Mouse (Mus musculus) fat pad, adult 2 months (tissue): ENCODE data around the gene Satb2.

ENCODE experiments used
- DNase-seq: peaks from one replicate; pipeline ENCODE4 v3.0.0-alpha.2; 2011; ENCODE audit warnings: low read depth, low spot score; ENCODE audit errors: extremely low read depth

Satb2 gene

GRCm38 (mm10) chr1:56978151-56978700 lies at the start of gene Satb2:
TSS of gene Satb2 (minus strand) at chr1:56978650.
- no peak for DNase-seq

DNA sequence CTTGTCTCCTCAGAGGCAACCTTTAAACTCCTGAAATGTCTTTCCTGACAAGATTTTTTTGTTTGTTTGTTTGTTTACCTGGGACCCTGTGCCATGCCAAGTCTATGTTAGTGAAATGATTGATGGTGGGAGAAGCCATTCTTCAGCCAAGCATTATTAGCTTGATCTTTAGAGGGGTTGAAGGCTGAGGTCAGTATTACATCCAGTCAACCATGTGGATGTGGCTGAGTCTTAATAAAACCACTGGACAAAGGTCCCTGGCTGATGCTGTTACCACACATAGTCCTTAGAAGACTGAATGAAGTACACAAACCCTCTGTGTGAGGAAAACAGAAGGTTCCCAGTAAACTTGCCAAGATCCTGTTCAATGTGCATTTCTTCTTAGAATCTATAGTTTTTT lies 40.5 kb upstream of the Satb2 start:
- no peak for DNase-seq

DNA sequence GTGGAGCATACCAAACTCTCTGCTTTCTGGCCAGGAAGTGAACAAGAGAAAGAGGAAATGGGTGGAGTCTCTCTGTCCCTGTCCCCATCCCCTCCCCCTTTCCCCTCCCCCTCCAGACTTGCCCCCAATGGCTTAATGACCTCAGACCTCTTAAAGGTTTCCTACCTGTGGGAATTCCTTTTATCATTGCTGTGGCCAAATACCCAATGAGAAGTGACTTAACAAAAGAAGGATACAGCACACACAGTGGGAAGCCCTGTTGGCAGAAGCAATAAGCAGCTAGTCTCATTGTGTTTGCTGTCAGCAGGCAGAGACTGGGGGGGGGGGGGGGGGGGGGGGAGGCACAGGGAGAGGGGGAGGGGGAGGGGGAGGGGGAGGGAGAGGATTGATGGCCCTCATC lies 35.4 kb upstream of the Satb2 start:
- no peak for DNase-seq

DNA sequence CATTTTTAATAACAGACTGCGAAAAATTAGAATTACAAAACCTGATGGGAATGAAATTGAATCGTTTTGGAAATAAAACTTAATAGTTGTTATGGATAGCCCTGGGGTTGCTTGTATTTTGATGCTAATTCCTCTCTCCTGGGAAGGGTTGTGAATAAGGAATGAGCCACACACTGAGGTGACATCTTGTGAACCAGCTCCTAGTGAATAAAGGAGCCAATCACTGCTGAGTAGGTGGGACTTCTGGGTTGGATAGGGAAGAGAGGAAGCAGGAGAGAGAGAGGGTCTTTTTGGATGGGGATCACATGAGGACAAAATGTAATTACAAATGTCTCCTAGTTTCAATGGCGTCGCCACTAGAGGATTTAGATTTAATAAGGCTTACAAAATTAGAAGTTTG lies 30.7 kb upstream of the Satb2 start:
- no peak for DNase-seq

- no peak for DNase-seq
These were observed 16.6 kb upstream of the Satb2 start for GRCm38 (mm10) chr1:56995041-56995440.

DNA sequence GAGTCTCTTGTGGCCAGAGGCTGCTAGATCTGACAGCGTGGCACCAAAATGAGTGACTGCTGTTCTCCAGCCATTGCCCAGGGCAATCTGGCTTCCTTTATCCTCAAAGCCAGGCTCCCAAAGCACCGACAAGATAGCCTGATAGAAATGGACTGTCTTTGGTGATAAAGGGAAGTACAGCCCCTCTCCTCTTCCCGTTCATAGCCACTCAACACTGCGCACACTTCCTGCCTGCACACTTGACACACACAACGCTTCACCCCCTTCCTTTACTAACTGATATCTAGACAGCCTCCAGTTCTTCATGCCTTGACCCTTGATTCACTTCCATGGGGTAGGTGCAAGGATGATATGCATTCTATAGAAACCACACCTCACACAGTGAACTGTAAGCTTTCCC lies 13.9 kb upstream of the Satb2 start:
- DNase-seq, result no peak

DNA sequence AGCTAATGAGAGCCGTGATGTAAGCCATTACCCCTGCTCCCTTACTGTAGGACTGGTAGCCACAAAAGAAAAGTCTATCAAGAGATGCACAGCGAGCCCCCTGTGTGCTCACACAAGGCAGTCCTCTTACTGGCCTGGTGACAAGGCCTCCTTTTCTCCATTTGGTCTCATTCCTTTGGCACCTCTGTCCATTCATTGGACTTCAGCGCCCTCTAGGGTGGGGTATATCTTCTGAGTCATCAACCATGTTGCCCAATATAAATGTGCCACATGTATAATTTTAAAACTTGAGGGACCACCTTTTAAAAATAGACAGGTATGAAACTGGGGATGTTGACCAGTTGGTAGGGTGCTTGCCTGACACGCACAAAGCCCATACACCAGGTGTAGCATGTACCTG lies 13.2 kb upstream of the Satb2 start:
- no peak for DNase-seq

- no peak for DNase-seq
These were observed 6.0 kb upstream of the Satb2 start for GRCm38 (mm10) chr1:56984483-56984810.

DNA sequence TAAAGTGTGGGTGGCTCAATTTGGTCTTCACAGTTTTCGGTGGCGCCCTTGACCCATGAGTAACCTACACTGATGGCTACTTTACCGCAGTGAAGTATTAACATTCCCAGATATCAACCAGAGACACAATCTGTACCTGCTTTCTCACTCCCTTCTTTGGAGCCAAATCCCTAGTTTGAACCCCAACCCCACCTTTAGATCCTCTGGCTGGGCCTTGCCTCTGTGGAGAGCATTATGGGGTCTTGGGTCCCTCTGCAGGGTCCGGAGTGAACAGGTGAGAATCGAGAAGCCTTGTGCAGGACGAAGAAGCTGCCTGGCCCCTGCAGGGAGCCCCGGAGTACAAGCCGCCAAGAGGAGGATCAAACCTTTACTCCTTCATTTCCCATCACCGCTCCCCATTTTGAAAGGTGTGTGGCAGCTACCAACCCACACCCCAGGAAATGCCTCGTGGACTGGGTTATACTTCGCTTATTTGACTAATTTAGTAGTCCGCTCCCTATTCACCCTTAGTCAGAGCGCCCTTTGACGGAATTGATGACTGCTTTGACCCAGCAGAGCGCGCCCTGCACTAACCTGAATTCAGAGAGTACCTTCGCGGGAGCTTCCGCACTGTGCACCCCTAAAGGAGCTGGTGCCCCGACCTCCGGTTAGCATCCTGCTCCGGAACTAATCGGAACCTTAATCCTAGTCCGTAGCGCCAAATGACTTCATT lies 5.5 kb upstream of the Satb2 start:
- DNase-seq, result no peak

DNA sequence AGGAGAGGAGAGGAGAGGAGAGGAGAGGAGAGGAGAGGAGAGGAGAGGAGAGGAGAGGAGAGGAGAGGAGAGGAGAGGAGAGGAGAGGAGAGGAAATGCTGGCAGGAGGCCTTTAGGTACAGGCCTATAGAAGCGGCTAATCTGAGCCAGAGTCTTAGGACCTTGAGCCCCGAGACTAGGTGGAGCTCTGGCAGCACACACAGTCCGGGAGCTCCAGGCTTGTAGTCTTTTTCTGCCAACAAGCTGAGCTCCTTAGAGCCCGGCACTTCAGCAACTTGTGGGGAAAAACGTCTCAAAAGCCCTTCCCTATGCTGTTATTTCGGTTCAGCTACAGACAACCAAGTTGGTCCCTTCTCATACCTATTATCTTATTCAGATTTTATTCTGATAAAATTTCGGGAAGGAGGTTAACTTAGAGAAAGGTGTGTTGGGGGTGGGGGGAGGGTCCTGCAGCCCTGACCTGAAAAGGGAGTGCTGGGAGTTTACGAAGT lies 4.7 kb upstream of the Satb2 start:
- DNase-seq, result no peak

GRCm38 (mm10) chr1:56982631-56983030 lies 4.2 kb upstream of the Satb2 start:
- no peak for DNase-seq

DNA sequence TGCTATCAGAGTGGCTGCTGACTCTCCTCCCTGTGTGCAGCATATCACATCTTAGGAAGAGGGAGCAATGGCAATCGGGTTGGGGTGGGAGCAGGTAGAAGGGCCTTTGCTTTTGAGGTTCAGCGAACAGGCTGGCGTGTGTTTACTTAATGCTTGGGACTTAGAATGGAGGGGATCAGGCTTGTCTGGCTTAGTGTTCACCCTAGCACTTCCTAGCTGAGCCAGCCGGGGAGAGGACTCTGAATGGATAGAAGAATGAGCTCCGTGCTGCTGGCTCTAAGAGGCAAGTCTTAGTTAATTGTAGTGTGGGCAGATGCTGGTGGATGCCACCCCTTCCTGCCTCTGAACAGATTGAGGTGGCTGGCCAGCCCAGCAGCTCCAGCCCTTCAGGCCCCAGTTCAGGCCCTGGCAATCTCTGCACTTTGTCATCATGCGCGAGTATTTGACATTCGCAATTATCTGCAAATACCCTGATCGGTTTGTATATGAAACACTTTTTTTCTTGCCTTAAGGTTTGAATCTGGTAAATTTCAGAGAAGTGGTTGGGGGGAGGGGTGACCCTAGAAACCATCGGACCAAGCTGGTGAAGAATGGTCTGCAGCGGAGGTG lies 3.6 kb upstream of the Satb2 start:
- no peak for DNase-seq

- DNase-seq, result no peak
These were observed 3.1 kb upstream of the Satb2 start for GRCm38 (mm10) chr1:56981508-56981907.

- DNase-seq, result no peak
These were observed 2.3 kb upstream of the Satb2 start for GRCm38 (mm10) chr1:56980631-56981275.

GRCm38 (mm10) chr1:56979531-56980395 lies 1.3 kb upstream of the Satb2 start:
- DNase-seq, result no peak

- DNase-seq, result no peak
These were observed 999 bp downstream of the Satb2 start for GRCm38 (mm10) chr1:56977201-56978100.

DNA sequence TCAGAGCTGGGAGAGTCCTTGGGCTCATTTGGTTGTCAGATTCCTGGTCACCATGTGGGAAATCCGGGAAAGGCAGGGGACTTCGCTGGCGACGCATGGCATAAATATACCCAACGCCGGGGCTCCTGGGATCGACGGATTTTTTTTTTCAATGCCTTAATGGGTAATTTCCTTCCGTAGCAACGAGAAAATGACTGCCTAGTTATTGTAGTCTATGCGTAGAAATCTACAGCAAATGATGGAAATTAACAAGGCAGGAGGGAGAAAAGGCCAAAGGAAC lies 1.7 kb downstream of the Satb2 start:
- DNase-seq, result no peak

DNA sequence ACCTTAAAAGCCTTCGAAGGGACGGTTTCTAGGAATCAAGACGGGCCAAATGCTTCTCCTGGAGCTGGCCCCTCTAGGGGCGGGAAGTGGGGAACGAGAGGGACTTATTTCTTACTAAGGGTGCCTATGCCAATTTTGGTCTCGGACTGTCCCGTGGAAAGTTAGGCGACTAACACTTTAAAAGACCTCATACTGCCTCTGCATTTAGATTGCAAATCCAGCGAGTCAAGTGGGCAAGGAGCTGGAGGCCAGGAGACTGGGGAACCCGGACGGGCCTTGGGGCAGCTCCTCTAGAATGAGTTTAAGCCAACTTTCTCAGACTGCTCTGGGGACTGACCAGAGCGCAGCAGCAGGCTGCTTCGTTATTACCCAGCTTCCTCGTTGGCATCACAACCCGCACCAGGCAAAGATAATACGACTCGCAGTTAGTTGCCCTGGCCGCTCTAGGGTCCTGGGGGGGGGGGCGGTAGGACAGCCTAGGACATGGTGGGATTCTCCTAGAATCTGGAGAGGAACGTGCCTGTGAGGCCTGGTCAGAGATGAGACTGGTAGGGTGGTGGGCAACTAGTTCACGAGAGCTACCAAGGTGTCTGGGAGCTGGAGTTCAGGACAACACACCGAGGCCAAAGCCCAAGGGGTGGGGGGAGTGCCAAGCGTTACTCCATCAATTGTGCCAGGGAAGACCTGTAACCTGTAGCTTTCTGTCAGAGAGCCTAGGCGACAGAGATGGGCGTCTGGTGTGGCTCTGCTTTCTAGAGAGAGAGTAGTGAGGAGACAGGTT lies 2.2 kb downstream of the Satb2 start:
- DNase-seq, result no peak

GRCm38 (mm10) chr1:56975546-56975945 lies 2.9 kb downstream of the Satb2 start:
- DNase-seq, result no peak

DNA sequence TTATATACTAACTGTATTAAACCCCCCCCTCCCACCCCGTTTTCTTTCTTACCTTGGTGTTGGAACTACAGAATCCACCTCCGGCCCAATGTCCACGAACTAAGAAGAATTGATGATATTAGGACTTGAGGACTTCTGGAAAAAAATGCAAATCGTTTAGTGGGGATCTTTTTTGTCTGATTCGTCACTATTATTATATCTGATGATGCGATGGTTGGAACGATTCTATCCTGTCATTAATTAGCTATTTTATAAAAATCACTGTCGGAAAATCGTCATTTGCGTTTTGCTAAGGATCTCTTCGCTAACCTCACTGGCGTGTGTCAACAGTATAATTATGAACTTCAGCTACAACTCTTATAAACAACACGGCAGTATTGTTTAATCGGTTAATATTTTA lies 4.3 kb downstream of the Satb2 start:
- DNase-seq, result no peak
